ENCODE assay signal across 8 mouse cellular contexts in genomic region chr7:44901230-44901722, GRCm38 (mm10). TPM values are rescaled to one million over a fixed set of nuclear protein-coding genes. Genes with fewer than 3 reads are reported as not detected.
DNase-seq lines count a peak whose midpoint lies in the region; ATAC-seq and TF ChIP-seq lines count a peak whose summit lies in the region.

No protein-coding gene starts in this region.

- peak; percentile 47 for DNase-seq in gastrocnemius, adult 2 months
- DNase-seq in gastrocnemius, postnatal 36 days = no peak
- DNase-seq in R1 (ENCODE audit: low read depth, low spot score) = peak; percentile 89
- DNase-seq in forebrain, embryonic 14.5 days (ENCODE audit: low spot score) = peak; percentile 72
- DNase-seq in kidney, postnatal 36 days = peak; percentile 29 to 69
- peak; percentile 91 for DNase-seq in stomach, postnatal 0 days (ENCODE audit: low spot score)
- no peak for DNase-seq in gastrocnemius, postnatal 14 days

- peak overlapping the region; percentile 60 for H3K4me3 ChIP-seq in gastrocnemius, adult 2 months
- no peak overlapping the region; the same call in 1 of the 2 replicates for H3K4me3 ChIP-seq in forebrain, embryonic 14.5 days (ENCODE audit: low read depth, low read length)
- peak overlapping the region; percentile 35 for H3K4me3 ChIP-seq in stomach, postnatal 0 days (ENCODE audit: low read depth, low read length)

- peak overlapping the region; percentile 32; the same call in 1 of the 2 replicates for H3K9ac ChIP-seq in forebrain, embryonic 14.5 days (ENCODE audit: low read length)
- H3K9ac ChIP-seq in stomach, postnatal 0 days (ENCODE audit: low read length) = peak overlapping the region; percentile 35; the same call in 1 of the 2 replicates

- TF ChIP-seq EP300 in stomach, postnatal 0 days (optimal IDR thresholded peaks at IDR 0.05) = no peak

- intact Hi-C loops in gastrocnemius, adult 2 months (cut with DNase I) = no loop called here
- intact Hi-C loops in gastrocnemius, postnatal 36 days (cut with DNase I) = no loop called here
- intact Hi-C loops in gastrocnemius, postnatal 14 days (cut with DNase I; ENCODE audit: low total_unique reads) = loop anchor here (10.0 kb wide), 1 partner anchor 54 kb away; no protein-coding TSS in a partner anchor

- ATAC-seq in forebrain, embryonic 14.5 days = peak; percentile 42
- ATAC-seq in megakaryocyte-erythroid progenitor cell, adult 5-6 weeks (replicated peaks; ENCODE audit: low FRiP score, low TSS enrichment, poor library complexity, severe bottlenecking) = peak; percentile 31
- peak; percentile 59 for ATAC-seq in stomach, postnatal 0 days (ENCODE audit: low FRiP score, low TSS enrichment)

- 16% methylated on average over 21 of the region's 21 CpGs for WGBS in forebrain, embryonic 14.5 days
- 22% methylated on average over 20 of the region's 21 CpGs for WGBS in stomach, postnatal 0 days

- H3K27ac ChIP-seq in gastrocnemius, adult 2 months = peak overlapping the region; percentile 43; the same call in 1 of the 2 replicates
- peak overlapping the region; percentile 27; the same call in 1 of the 2 replicates for H3K27ac ChIP-seq in forebrain, embryonic 14.5 days (ENCODE audit: low read depth, low read length)
- peak overlapping the region; percentile 73 for H3K27ac ChIP-seq in stomach, postnatal 0 days (replicated peaks)

- TF ChIP-seq CTCF in gastrocnemius, adult 2 months (IDR thresholded peaks at IDR 0.05) = peak; percentile 27
- TF ChIP-seq CTCF in stomach, postnatal 0 days (IDR thresholded peaks at IDR 0.05; ENCODE audit: low read depth) = peak; percentile 61

- no peaks in the 10 kb centered on the region for H3K9me3 ChIP-seq in forebrain, embryonic 14.5 days (replicated peaks; ENCODE audit: control insufficient read depth, low read length)
- no peaks in the 10 kb centered on the region for H3K9me3 ChIP-seq in stomach, postnatal 0 days (ENCODE audit: control insufficient read depth, low read length)

- H3K4me1 ChIP-seq in forebrain, embryonic 14.5 days (ENCODE audit: control insufficient read depth, insufficient read depth, low read length) = peaks cover 7% of the 10 kb centered on the region
- H3K4me1 ChIP-seq in stomach, postnatal 0 days (replicated peaks; ENCODE audit: control insufficient read depth, insufficient read depth) = no peaks in the 10 kb centered on the region; the same call in none of the 2 replicates

- no peaks in the 10 kb centered on the region for H3K27me3 ChIP-seq in forebrain, embryonic 14.5 days (replicated peaks; ENCODE audit: control insufficient read depth, insufficient read depth, low read length)
- no peaks in the 10 kb centered on the region for H3K27me3 ChIP-seq in stomach, postnatal 0 days (ENCODE audit: control insufficient read depth, insufficient read depth, low read length)

- H3K36me3 ChIP-seq in forebrain, embryonic 14.5 days (ENCODE audit: control insufficient read depth, insufficient read depth, low read length) = peaks cover 74% of the 10 kb centered on the region
- H3K36me3 ChIP-seq in stomach, postnatal 0 days (ENCODE audit: control insufficient read depth, insufficient read depth, low read length) = peaks cover 28% of the 10 kb centered on the region

- peak overlapping the region; percentile 46 for H3K4me2 ChIP-seq in forebrain, embryonic 14.5 days (ENCODE audit: low read length)
- peak overlapping the region; percentile 54 for H3K4me2 ChIP-seq in stomach, postnatal 0 days (replicated peaks; ENCODE audit: low read depth)

RNA-seq across cellular contexts. Expression of gene Fuz, which starts 5.4 kb away (rescaled TPM):
- 10 to 100 TPM; 16.4 to 18.6 TPM for total RNA-seq in gastrocnemius, adult 2 months (2021)
- 10 to 100 TPM; 17.3 to 18.1 TPM for total RNA-seq in gastrocnemius, postnatal 36 days (2021)
- polyA plus RNA-seq in forebrain, embryonic 14.5 days (2014; fragmentation: Nextera tagmentation; extraction: Ambion mirVana) = 18.2 and 18.3 TPM in 2 replicates
- total RNA-seq in megakaryocyte-erythroid progenitor cell, adult 5-6 weeks (2014; fragmentation: Nextera tagmentation) = 12.0 and 19.8 TPM in 2 replicates
- total RNA-seq in megakaryocyte-erythroid progenitor cell, adult 5-6 weeks (2017) = 14.2 and 18.3 TPM in 2 replicates
- 13.1 and 15.6 TPM in 2 replicates for polyA plus RNA-seq in stomach, postnatal 0 days (2015; fragmentation: Nextera tagmentation; extraction: Ambion mirVana)
- 10 to 100 TPM; 18.8 to 23.4 TPM for total RNA-seq in gastrocnemius, postnatal 14 days (2021)

RNA-seq across cellular contexts. Expression of gene Med25, which starts 8.8 kb away (rescaled TPM):
- total RNA-seq in gastrocnemius, adult 2 months (2021) = 10 to 100 TPM; 53.1 to 68.5 TPM
- total RNA-seq in gastrocnemius, postnatal 36 days (2021) = 10 to 100 TPM; 54.0 to 57.5 TPM
- polyA plus RNA-seq in forebrain, embryonic 14.5 days (2014; fragmentation: Nextera tagmentation; extraction: Ambion mirVana) = 75.4 and 94.0 TPM in 2 replicates
- total RNA-seq in megakaryocyte-erythroid progenitor cell, adult 5-6 weeks (2014; fragmentation: Nextera tagmentation) = 42.0 and 71.7 TPM in 2 replicates
- 12.1 and 18.1 TPM in 2 replicates for total RNA-seq in megakaryocyte-erythroid progenitor cell, adult 5-6 weeks (2017)
- polyA plus RNA-seq in stomach, postnatal 0 days (2015; fragmentation: Nextera tagmentation; extraction: Ambion mirVana) = 64.4 and 75.3 TPM in 2 replicates
- 10 to 100 TPM; 48.0 to 49.7 TPM for total RNA-seq in gastrocnemius, postnatal 14 days (2021)

RNA-seq across cellular contexts. Expression of gene Ap2a1, which starts 28.0 kb away (rescaled TPM):
- 10 to 100 TPM; 59.1 to 62.6 TPM for total RNA-seq in gastrocnemius, adult 2 months (2021)
- total RNA-seq in gastrocnemius, postnatal 36 days (2021) = 10 to 100 TPM; 55.0 to 56.3 TPM
- polyA plus RNA-seq in forebrain, embryonic 14.5 days (2014; fragmentation: Nextera tagmentation; extraction: Ambion mirVana) = 85.6 and 99.3 TPM in 2 replicates
- total RNA-seq in megakaryocyte-erythroid progenitor cell, adult 5-6 weeks (2014; fragmentation: Nextera tagmentation) = 95.3 and 104 TPM in 2 replicates
- total RNA-seq in megakaryocyte-erythroid progenitor cell, adult 5-6 weeks (2017) = 23.8 and 37.1 TPM in 2 replicates
- polyA plus RNA-seq in stomach, postnatal 0 days (2015; fragmentation: Nextera tagmentation; extraction: Ambion mirVana) = 29.3 and 33.9 TPM in 2 replicates
- total RNA-seq in gastrocnemius, postnatal 14 days (2021) = 10 to 100 TPM; 55.4 to 60.8 TPM

RNA-seq across cellular contexts. Expression of gene Ptov1, which starts 31.7 kb away (rescaled TPM):
- total RNA-seq in gastrocnemius, adult 2 months (2021) = 100 to 1,000 TPM; 126 to 137 TPM
- total RNA-seq in gastrocnemius, postnatal 36 days (2021) = 100 to 1,000 TPM; 129 to 153 TPM
- polyA plus RNA-seq in forebrain, embryonic 14.5 days (2014; fragmentation: Nextera tagmentation; extraction: Ambion mirVana) = 447 and 458 TPM in 2 replicates
- total RNA-seq in megakaryocyte-erythroid progenitor cell, adult 5-6 weeks (2014; fragmentation: Nextera tagmentation) = 79.6 and 88.8 TPM in 2 replicates
- total RNA-seq in megakaryocyte-erythroid progenitor cell, adult 5-6 weeks (2017) = 19.6 and 40.9 TPM in 2 replicates
- 159 and 179 TPM in 2 replicates for polyA plus RNA-seq in stomach, postnatal 0 days (2015; fragmentation: Nextera tagmentation; extraction: Ambion mirVana)
- total RNA-seq in gastrocnemius, postnatal 14 days (2021) = 100 to 1,000 TPM; 161 to 167 TPM

RNA-seq across cellular contexts. Expression of gene Tsks, which starts 41.7 kb away (rescaled TPM):
- not detected for total RNA-seq in gastrocnemius, adult 2 months (2021)
- not detected for total RNA-seq in gastrocnemius, postnatal 36 days (2021)
- polyA plus RNA-seq in forebrain, embryonic 14.5 days (2014; fragmentation: Nextera tagmentation; extraction: Ambion mirVana) = not detected in 2 replicates
- not detected in 2 replicates for total RNA-seq in megakaryocyte-erythroid progenitor cell, adult 5-6 weeks (2014; fragmentation: Nextera tagmentation)
- total RNA-seq in megakaryocyte-erythroid progenitor cell, adult 5-6 weeks (2017) = not detected in 2 replicates
- 0.08 TPM in 1 of 2 replicates, not detected in the other for polyA plus RNA-seq in stomach, postnatal 0 days (2015; fragmentation: Nextera tagmentation; extraction: Ambion mirVana)
- total RNA-seq in gastrocnemius, postnatal 14 days (2021) = not detected

Comparison
In these comparisons a context has a peak if more than half of its experiments do, and no peak if none do; other contexts are left out.
1. DNase-seq: peak in gastrocnemius, adult 2 months (single experiment), R1 (single experiment), forebrain, embryonic 14.5 days (single experiment), kidney, postnatal 36 days (2 of 2) and stomach, postnatal 0 days (single experiment); none in gastrocnemius, postnatal 36 days (0 of 2) and gastrocnemius, postnatal 14 days (single experiment).
2. Peak in every context shown above with its lines, with median percentiles within 50 percentile points of each other: H3K27ac ChIP-seq and ATAC-seq.